Mouse (Mus musculus): ENCODE results near the gene Rph3al.

GRCm38 (mm10) chr11:75917340-75917739 is 20.9 kb downstream of the Rph3al start:
- TF ChIP-seq TAL1 (IDR thresholded peaks at IDR 0.05; ENCODE audit: low read length): no peak
- no peak for TF ChIP-seq GATA1 (IDR thresholded peaks at IDR 0.05; ENCODE audit: low read length)
